19 mouse cellular contexts compared by ENCODE assay signal in genomic region chr10:60032622-60033021, GRCm38 (mm10). TPM values are rescaled to one million over a fixed set of nuclear protein-coding genes. Genes with fewer than 3 reads are reported as not detected.
DNase-seq lines count a peak whose midpoint lies in the region; ATAC-seq and TF ChIP-seq lines count a peak whose summit lies in the region.
"Had no signal": no experiment of that assay in that cellular context is flagged by ENCODE, and none has a peak within 500 bp of the region (broad histone marks: within the 10 kb centered on the region; RNA-seq: fewer than 3 reads in every experiment).

No protein-coding gene starts in this region.

- peak; percentile 43; the same call in 1 of the 2 replicates for TF ChIP-seq EP300 in ES-Bruce4 (IDR thresholded peaks at IDR 0.05; ENCODE audit: insufficient read depth, low read depth, low read length)

- H3K4me3 ChIP-seq in forebrain, embryonic 10.5 days: no peak overlapping the region
- H3K4me3 ChIP-seq in forebrain, embryonic 11.5 days (ENCODE audit: low read depth, low read length): no peak overlapping the region
- H3K4me3 ChIP-seq in ES-Bruce4 (ENCODE audit: low read depth, low read length): no peak overlapping the region
- H3K4me3 ChIP-seq in embryonic facial prominence, embryonic 14.5 days (ENCODE audit: low read depth, low read length): no peak overlapping the region
- no peak overlapping the region for H3K4me3 ChIP-seq in midbrain, embryonic 10.5 days
- H3K4me3 ChIP-seq: heart, embryonic 13.5 days; kidney, embryonic 15.5 days; limb, embryonic 12.5 days; stomach, embryonic 15.5 days had no signal

- H3K4me1 ChIP-seq in forebrain, embryonic 10.5 days: peaks cover 37% of the 10 kb centered on the region
- peaks cover 2% of the 10 kb centered on the region; the same call in 1 of the 2 replicates for H3K4me1 ChIP-seq in forebrain, embryonic 11.5 days (replicated peaks; ENCODE audit: control insufficient read depth, insufficient read depth, low read length)
- H3K4me1 ChIP-seq in ES-Bruce4 (ENCODE audit: control insufficient read depth, insufficient read depth, low read length): peaks cover 9% of the 10 kb centered on the region
- 0 out of 2 replicates have a peak, but pooled peaks cover 4% of the 10 kb centered on the region for H3K4me1 ChIP-seq in embryonic facial prominence, embryonic 14.5 days (ENCODE audit: control insufficient read depth, insufficient read depth, low read length)
- H3K4me1 ChIP-seq in midbrain, embryonic 10.5 days: peaks cover 26% of the 10 kb centered on the region

- 45% methylated on average over 2 of the region's 2 CpGs for WGBS in forebrain, embryonic 10.5 days
- 65% methylated on average over 2 of the region's 2 CpGs for WGBS in forebrain, embryonic 11.5 days
- WGBS in embryonic facial prominence, embryonic 14.5 days: 65% methylated on average over 2 of the region's 2 CpGs
- 40% methylated on average over 2 of the region's 2 CpGs for WGBS in midbrain, embryonic 10.5 days

- H3K9me3 ChIP-seq in forebrain, embryonic 10.5 days: no peaks in the 10 kb centered on the region
- H3K9me3 ChIP-seq in forebrain, embryonic 11.5 days (ENCODE audit: control insufficient read depth, low read length): no peaks in the 10 kb centered on the region
- no peaks in the 10 kb centered on the region for H3K9me3 ChIP-seq in ES-Bruce4 (replicated peaks; ENCODE audit: control insufficient read depth, insufficient read depth, low read length, poor library complexity, severe bottlenecking)
- H3K9me3 ChIP-seq in embryonic facial prominence, embryonic 14.5 days (ENCODE audit: control insufficient read depth, low read length): no peaks in the 10 kb centered on the region
- no peaks in the 10 kb centered on the region for H3K9me3 ChIP-seq in midbrain, embryonic 10.5 days (replicated peaks)
- H3K9me3 ChIP-seq: heart, embryonic 13.5 days; kidney, embryonic 15.5 days; limb, embryonic 12.5 days; stomach, embryonic 15.5 days had no signal

- H3K27me3 ChIP-seq in forebrain, embryonic 10.5 days (ENCODE audit: poor library complexity, severe bottlenecking): no peaks in the 10 kb centered on the region
- H3K27me3 ChIP-seq in forebrain, embryonic 11.5 days (ENCODE audit: control insufficient read depth, insufficient read depth, low read length): no peaks in the 10 kb centered on the region
- H3K27me3 ChIP-seq in ES-Bruce4 (ENCODE audit: control insufficient read depth, insufficient read depth, low read length, poor library complexity, severe bottlenecking): no peaks in the 10 kb centered on the region
- H3K27me3 ChIP-seq in embryonic facial prominence, embryonic 14.5 days (replicated peaks; ENCODE audit: control insufficient read depth, insufficient read depth, low read length): no peaks in the 10 kb centered on the region
- no peaks in the 10 kb centered on the region for H3K27me3 ChIP-seq in midbrain, embryonic 10.5 days (ENCODE audit: low read depth, poor library complexity, severe bottlenecking)
- H3K27me3 ChIP-seq: heart, embryonic 13.5 days; kidney, embryonic 15.5 days; limb, embryonic 12.5 days; stomach, embryonic 15.5 days had no signal

- ATAC-seq in forebrain, embryonic 11.5 days (replicated peaks; ENCODE audit: low FRiP score): no peak
- ATAC-seq in embryonic facial prominence, embryonic 14.5 days (ENCODE audit: low read depth): peak; percentile 51; the same call in 1 of the 2 replicates
- ATAC-seq in activated CD4-positive, CD25-positive, alpha-beta regulatory T cell, adult 4 months: no peak
- ATAC-seq: CD4-positive, CD25-positive, alpha-beta regulatory T cell, adult 4 months; lung, postnatal 0 days had no signal

- TF ChIP-seq CTCF in ES-Bruce4 (IDR thresholded peaks at IDR 0.05; ENCODE audit: low read depth, low read length): no peak

- TF ChIP-seq POLR2A in ES-Bruce4 (IDR thresholded peaks at IDR 0.05; ENCODE audit: insufficient read depth, low read length): no peak

- peak overlapping the region; percentile 66 for H3K27ac ChIP-seq in forebrain, embryonic 10.5 days
- H3K27ac ChIP-seq in forebrain, embryonic 11.5 days (ENCODE audit: low read depth, low read length): no peak overlapping the region
- H3K27ac ChIP-seq in ES-Bruce4 (ENCODE audit: insufficient read depth, low read length): peak overlapping the region; percentile 62
- H3K27ac ChIP-seq in embryonic facial prominence, embryonic 14.5 days (replicated peaks; ENCODE audit: low read depth, low read length): no peak overlapping the region
- peak overlapping the region; percentile 47; the same call in 1 of the 2 replicates for H3K27ac ChIP-seq in midbrain, embryonic 10.5 days (replicated peaks)
- H3K27ac ChIP-seq: heart, embryonic 13.5 days; kidney, embryonic 15.5 days; limb, embryonic 12.5 days; liver, embryonic 14.5 days had no signal

- no peaks in the 10 kb centered on the region for H3K36me3 ChIP-seq in forebrain, embryonic 10.5 days (replicated peaks)
- no peaks in the 10 kb centered on the region for H3K36me3 ChIP-seq in forebrain, embryonic 11.5 days (ENCODE audit: control insufficient read depth, insufficient read depth, low read length)
- no peaks in the 10 kb centered on the region for H3K36me3 ChIP-seq in ES-Bruce4 (ENCODE audit: control insufficient read depth, insufficient read depth, low read length, poor library complexity, severe bottlenecking)
- no peaks in the 10 kb centered on the region for H3K36me3 ChIP-seq in embryonic facial prominence, embryonic 14.5 days (ENCODE audit: control insufficient read depth, insufficient read depth, low read length)
- H3K36me3 ChIP-seq in midbrain, embryonic 10.5 days: no peaks in the 10 kb centered on the region
- H3K36me3 ChIP-seq: heart, embryonic 13.5 days; kidney, embryonic 15.5 days; limb, embryonic 12.5 days; stomach, embryonic 15.5 days had no signal

- no peak overlapping the region for H3K4me2 ChIP-seq in forebrain, embryonic 11.5 days (ENCODE audit: low read depth, low read length, severe bottlenecking)
- no peak overlapping the region for H3K4me2 ChIP-seq in embryonic facial prominence, embryonic 14.5 days (ENCODE audit: low read depth, low read length)
- H3K4me2 ChIP-seq: heart, embryonic 13.5 days; kidney, embryonic 15.5 days; limb, embryonic 12.5 days; stomach, embryonic 15.5 days had no signal

- H3K9ac ChIP-seq in forebrain, embryonic 11.5 days (ENCODE audit: low read length): no peak overlapping the region
- H3K9ac ChIP-seq in ES-Bruce4 (ENCODE audit: low read depth, poor library complexity, severe bottlenecking): no peak overlapping the region
- H3K9ac ChIP-seq in embryonic facial prominence, embryonic 14.5 days (ENCODE audit: low read depth, low read length): no peak overlapping the region
- H3K9ac ChIP-seq: kidney, embryonic 15.5 days; limb, embryonic 12.5 days; liver, embryonic 14.5 days; stomach, embryonic 15.5 days had no signal

- no peak for DNase-seq in forebrain, embryonic 10.5 days (ENCODE audit: extremely low spot score, low spot score)
- no peak for DNase-seq in forebrain, embryonic 11.5 days (ENCODE audit: low spot score)
- peak; percentile 7 for DNase-seq in embryonic facial prominence, embryonic 14.5 days (ENCODE audit: low spot score)
- DNase-seq in midbrain, embryonic 10.5 days (ENCODE audit: low spot score): no peak
- DNase-seq in embryo, embryonic 10.5 days (ENCODE audit: low spot score): no peak
- DNase-seq in kidney, adult 9 months: no peak
- DNase-seq: adrenal gland, postnatal 10 days; cerebellum, adult 2 months; heart, postnatal 36 days; thymus, adult 2 months had no signal

RNA-seq across cellular contexts. Expression of gene Anapc16, which starts 29.7 kb away (rescaled TPM):
- 96.8 and 108 TPM in 2 replicates for polyA plus RNA-seq in forebrain, embryonic 10.5 days (2016; fragmentation: Nextera tagmentation; extraction: Ambion mirVana)
- 94.6 and 99.4 TPM in 2 replicates for polyA plus RNA-seq in forebrain, embryonic 11.5 days (2014; fragmentation: Nextera tagmentation; extraction: Ambion mirVana)
- polyA plus RNA-seq in ES-Bruce4 (2011; ENCODE audit: insufficient read depth, insufficient read length, low read depth, missing spikeins): 22.7 and 24.4 TPM in 2 replicates
- polyA plus RNA-seq in embryonic facial prominence, embryonic 14.5 days (2014; fragmentation: Nextera tagmentation; extraction: Ambion mirVana): 96.2 and 101 TPM in 2 replicates
- polyA plus RNA-seq in midbrain, embryonic 10.5 days (2016; fragmentation: Nextera tagmentation; extraction: Ambion mirVana): 111 and 113 TPM in 2 replicates
- 100 to 1,000 TPM in 1 of 2 experiments, 10 to 100 TPM in 1; 89.7 to 110 TPM for polyA plus RNA-seq in activated CD4-positive, CD25-positive, alpha-beta regulatory T cell, adult 4 months (2017; shearing (Covaris generic))

RNA-seq across cellular contexts. Expression of gene Ascc1, which starts 30.0 kb away (rescaled TPM):
- 33.5 and 34.7 TPM in 2 replicates for polyA plus RNA-seq in forebrain, embryonic 10.5 days (2016; fragmentation: Nextera tagmentation; extraction: Ambion mirVana)
- polyA plus RNA-seq in forebrain, embryonic 11.5 days (2014; fragmentation: Nextera tagmentation; extraction: Ambion mirVana): 35.8 and 38.4 TPM in 2 replicates
- polyA plus RNA-seq in ES-Bruce4 (2011; ENCODE audit: insufficient read depth, insufficient read length, low read depth, missing spikeins): 52.9 and 53.7 TPM in 2 replicates
- 36.5 and 37.8 TPM in 2 replicates for polyA plus RNA-seq in embryonic facial prominence, embryonic 14.5 days (2014; fragmentation: Nextera tagmentation; extraction: Ambion mirVana)
- polyA plus RNA-seq in midbrain, embryonic 10.5 days (2016; fragmentation: Nextera tagmentation; extraction: Ambion mirVana): 34.4 and 35.5 TPM in 2 replicates
- polyA plus RNA-seq in activated CD4-positive, CD25-positive, alpha-beta regulatory T cell, adult 4 months (2017; shearing (Covaris generic)): 10 to 100 TPM; 49.6 to 50.2 TPM

Comparison
In these comparisons a context has a peak if more than half of its experiments do, and no peak if none do; other contexts are left out.
1. H3K27ac ChIP-seq: peak in forebrain, embryonic 10.5 days (single experiment), ES-Bruce4 (single experiment) and midbrain, embryonic 10.5 days (single experiment); none in forebrain, embryonic 11.5 days (single experiment) and embryonic facial prominence, embryonic 14.5 days (single experiment).